Mouse (Mus musculus) CH12.LX (cell line): ENCODE measurements around the gene Gm45717. TPM values are rescaled to one million over a fixed set of nuclear protein-coding genes. Genes with fewer than 3 reads are reported as not detected.

ENCODE experiments used
- DNase-seq: peaks from one replicate; pipeline ENCODE4 v3.0.0-alpha.2; 2013; ENCODE audit errors: extremely low read depth
- H3K27ac ChIP-seq: 2 replicates; pipeline ENCODE4 v1.5.1; 2012; ENCODE audit warnings: low read depth, mild to moderate bottlenecking, control low read depth, moderate library complexity; ENCODE audit not compliant: insufficient read depth
- H3K27me3 ChIP-seq: replicated peaks from 2 replicates; pipeline ENCODE3; 2012; ENCODE audit warnings: inconsistent platforms
- H3K36me3 ChIP-seq, 2 experiments: replicated peaks in 1 of 2; 2 replicates each; pipeline versions ENCODE3 to v1.6.1; 2012; ENCODE audit warnings: inconsistent platforms in 1 of 2, low read length in 1 of 2, mild to moderate bottlenecking in 1 of 2, mixed read lengths in 1 of 2, moderate library complexity in 1 of 2; ENCODE audit not compliant: control insufficient read depth in 1 of 2, insufficient read depth in 1 of 2
- H3K4me1 ChIP-seq, 2 experiments: 2 replicates each; pipeline ENCODE4 v1.6.1; 2012; ENCODE audit warnings: inconsistent platforms in 1 of 2, moderate library complexity in 1 of 2; ENCODE audit not compliant: insufficient read depth in 2 of 2, control insufficient read depth in 1 of 2
- H3K4me2 ChIP-seq: 2 replicates; pipeline ENCODE4 v1.6.1; 2012; ENCODE audit warnings: low read depth, mild to moderate bottlenecking, control low read depth; ENCODE audit not compliant: poor library complexity, insufficient read depth, severe bottlenecking
- H3K4me3 ChIP-seq, 3 experiments: fragments of 150-350 bp in 1 of 3; sonication (generic) in 1 of 3; replicated peaks in 1 of 3; 2 replicates each; pipeline versions ENCODE3 to v1.5.1; 2011 to 2012; ENCODE audit warnings: low read depth in 2 of 3, low read length in 2 of 3, mild to moderate bottlenecking in 2 of 3, moderate library complexity in 2 of 3, control low read depth in 1 of 3, improper control_type of control experiment in 1 of 3, inconsistent platforms in 1 of 3, mixed read lengths in 1 of 3; ENCODE audit not compliant: poor library complexity in 1 of 3
- H3K79me2 ChIP-seq: replicated peaks from 2 replicates; pipeline ENCODE4 v1.6.1; 2012; ENCODE audit warnings: mild to moderate bottlenecking, moderate library complexity; ENCODE audit not compliant: control insufficient read depth, poor library complexity, insufficient read depth, severe bottlenecking; ENCODE audit errors: extremely low read depth
- H3K9ac ChIP-seq: 2 replicates; pipeline ENCODE4 v1.6.1; 2012; ENCODE audit warnings: low read depth, mild to moderate bottlenecking, control low read depth, moderate library complexity; ENCODE audit not compliant: insufficient read depth
- H3K9me3 ChIP-seq: replicated peaks from 2 replicates; pipeline ENCODE3; 2012; ENCODE audit warnings: low read length, inconsistent platforms, mixed read lengths
- CHD1 ChIP-seq: IDR thresholded peaks from 2 replicates; pipeline ENCODE4 v1.6.1; 2012; ENCODE audit warnings: low read depth, low read length, improper control_type of control experiment, inconsistent platforms
- E2F4 ChIP-seq: IDR thresholded peaks from 2 replicates; pipeline ENCODE4 v1.6.1; 2011; ENCODE audit warnings: low read depth, low read length, improper control_type of control experiment; ENCODE audit not compliant: insufficient replicate concordance
- ETS1 ChIP-seq: conservative IDR thresholded peaks from 2 replicates; pipeline ENCODE4 v1.6.1; 2012; ENCODE audit warnings: low read depth, mild to moderate bottlenecking, inconsistent platforms, low read length, improper control_type of control experiment, moderate library complexity
- GABPA ChIP-seq: IDR thresholded peaks from 2 replicates; pipeline ENCODE4 v1.6.1; 2012; ENCODE audit warnings: low read depth, low read length, improper control_type of control experiment, inconsistent platforms; ENCODE audit not compliant: insufficient replicate concordance
- HCFC1 ChIP-seq: IDR thresholded peaks from 2 replicates; pipeline ENCODE4 v1.6.1; 2012; ENCODE audit warnings: low read depth, mild to moderate bottlenecking, inconsistent platforms, low read length, improper control_type of control experiment
- JUN ChIP-seq: IDR thresholded peaks from 2 replicates; pipeline ENCODE4 v1.6.1; 2011; ENCODE audit warnings: low read depth, mild to moderate bottlenecking, low read length, improper control_type of control experiment, moderate library complexity; ENCODE audit not compliant: insufficient read depth
- JUND ChIP-seq: conservative IDR thresholded peaks from 2 replicates; pipeline ENCODE4 v1.6.1; 2011; ENCODE audit warnings: low read depth, low read length, improper control_type of control experiment
- KAT2A ChIP-seq: IDR thresholded peaks from 2 replicates; pipeline ENCODE4 v1.6.1; 2012; ENCODE audit warnings: low read length, improper control_type of control experiment, inconsistent platforms; ENCODE audit not compliant: insufficient replicate concordance
- MAX ChIP-seq: IDR thresholded peaks from 2 replicates; pipeline ENCODE4 v1.6.1; 2011; ENCODE audit warnings: low read length, improper control_type of control experiment
- MAZ ChIP-seq: IDR thresholded peaks from 2 replicates; pipeline ENCODE4 v1.6.1; 2012; ENCODE audit warnings: low read depth, mild to moderate bottlenecking, inconsistent platforms, low read length, improper control_type of control experiment, moderate library complexity
- MXI1 ChIP-seq: IDR thresholded peaks from 2 replicates; pipeline ENCODE4 v1.6.1; 2011; ENCODE audit warnings: mild to moderate bottlenecking, low read depth, low read length, improper control_type of control experiment
- POLR2AphosphoS2 ChIP-seq: IDR thresholded peaks from 2 replicates; pipeline ENCODE4 v1.6.1; 2011; ENCODE audit warnings: low read depth, low read length, improper control_type of control experiment
- TBP ChIP-seq: conservative IDR thresholded peaks from 2 replicates; pipeline ENCODE4 v1.6.1; 2011; ENCODE audit warnings: low read depth, low read length, improper control_type of control experiment
- UBTF ChIP-seq: IDR thresholded peaks from 2 replicates; pipeline ENCODE4 v1.6.1; 2012; ENCODE audit warnings: low read depth, mild to moderate bottlenecking, inconsistent platforms, low read length, improper control_type of control experiment, moderate library complexity
- USF1 ChIP-seq: IDR thresholded peaks from 2 replicates; pipeline ENCODE4 v1.6.1; 2014; ENCODE audit warnings: low read depth, mild to moderate bottlenecking, inconsistent platforms, low read length, improper control_type of control experiment
- USF2 ChIP-seq: conservative IDR thresholded peaks from 2 replicates; pipeline ENCODE4 v1.6.1; 2011; ENCODE audit warnings: low read depth, low read length, improper control_type of control experiment
- ZC3H11A ChIP-seq: IDR thresholded peaks from 2 replicates; pipeline ENCODE4 v1.6.1; 2012; ENCODE audit warnings: low read depth, mild to moderate bottlenecking, inconsistent platforms, low read length, improper control_type of control experiment
- ZNF384 ChIP-seq: IDR thresholded peaks from 2 replicates; pipeline ENCODE4 v1.6.1; 2012; ENCODE audit warnings: low read depth, low read length, improper control_type of control experiment, inconsistent platforms
- dilution Hi-C: fragments of 300-500 bp; cut with MboI; formaldehyde crosslinking; loops from 2 replicates; pipeline ENCODE4 v1.14.3; 2020; ENCODE audit warnings: low sequenced_read_pairs; ENCODE audit not compliant: extremely low pct_unique_long_range_greater_than_20kb, extremely low pct_ligation_motif_present
- in situ Hi-C: fragments of 300-500 bp; cut with MboI; formaldehyde crosslinking; loops from 3 replicates; pipeline ENCODE4 v1.14.3; 2019; ENCODE audit warnings: low sequenced_read_pairs, low pct_ligation_motif_present, low pct_unique_long_range_greater_than_20kb, mixed read lengths
- polyA plus RNA-seq: library from polyadenylated mRNA; unstranded; fragments of >175 nt; gene quantifications from 2 replicates; pipeline ENCODE4 v1.2.1, GENCODE M21; 2012; ENCODE audit warnings: low read depth; ENCODE audit not compliant: insufficient read length
- total RNA-seq, 2 experiments: library from RNA; depleted of rRNA; stranded (reverse); fragments of 300-350 nt in 1 of 2; fragments of >200 nt in 1 of 2; gene quantifications; 2 replicates each; pipeline ENCODE4 v1.2.3; 2012 to 2014

Gm45717 gene
- total and polyA plus RNA-seq, 3 experiments = not detected

GRCm38 (mm10) chr7:140921225-140921975 lies 34.3 kb downstream of the Gm45717 start:
- no peak overlapping the region for H3K4me3 ChIP-seq
- peaks cover 11 to 19% of the 10 kb centered on the region in 2 experiments for H3K4me1 ChIP-seq
- H3K4me2 ChIP-seq = no peak overlapping the region

GRCm38 (mm10) chr7:140920418-140921029 lies 35.2 kb downstream of the Gm45717 start, which contains the start of gene Nlrp6:
Gene Nlrp6 (plus strand): TSS chr7:140920902.
- H3K4me3 ChIP-seq = no peak within 1 kb of the TSS
- DNase-seq = no peak
- in situ Hi-C loops (no loop called here), dilution Hi-C loops (no loop called here)
- TF ChIP-seq USF2 (no peak), E2F4 (no peak), POLR2AphosphoS2 (no peak), HCFC1 (no peak), TBP (no peak), CHD1 (no peak), JUND (no peak), ZNF384 (no peak)
- H3K36me3 ChIP-seq = no peaks in the 10 kb centered on the region
- no peak within 1 kb of the TSS for H3K4me2 ChIP-seq
- H3K27ac ChIP-seq = no peak within 1 kb of the TSS
- peaks cover 19% of the 10 kb centered on the region for H3K27me3 ChIP-seq
- H3K79me2 ChIP-seq = no peaks in the 10 kb centered on the region
- H3K9ac ChIP-seq = no peak within 1 kb of the TSS
- peaks cover 16 to 27% of the 10 kb centered on the region in 2 experiments for H3K4me1 ChIP-seq
- peaks cover 2% of the 10 kb centered on the region for H3K9me3 ChIP-seq

More at GRCm38 (mm10) chr7:140921225-140921975, 34.3 kb downstream of the Gm45717 start:
- no peaks in the 10 kb centered on the region for H3K36me3 ChIP-seq
- TF ChIP-seq JUN = no peak
- TF ChIP-seq KAT2A = no peak
- TF ChIP-seq USF1 = no peak
- TF ChIP-seq MAZ = no peak
- TF ChIP-seq E2F4 = no peak
- no peak for TF ChIP-seq TBP
- TF ChIP-seq HCFC1 = no peak
- no peak for TF ChIP-seq ETS1
- no peak for TF ChIP-seq ZC3H11A
- no peak for TF ChIP-seq MAX
- TF ChIP-seq MXI1 = no peak
- no peak for TF ChIP-seq GABPA
- no peak for TF ChIP-seq UBTF
- TF ChIP-seq CHD1 = no peak
- H3K9ac ChIP-seq = no peak overlapping the region
- no peaks in the 10 kb centered on the region for H3K79me2 ChIP-seq
- no peak overlapping the region for H3K27ac ChIP-seq
- peaks cover 2% of the 10 kb centered on the region for H3K9me3 ChIP-seq
- DNase-seq = no peak
- peaks cover 19% of the 10 kb centered on the region for H3K27me3 ChIP-seq
- in situ Hi-C loops = no loop called here
- dilution Hi-C loops = no loop called here
